Mouse (Mus musculus) G1E-ER4 (cell line): ENCODE results near the gene Adamts2. TPM values are rescaled to one million over a fixed set of nuclear protein-coding genes. Genes with fewer than 3 reads are reported as not detected.

Experiments
- GATA1 ChIP-seq: IDR thresholded peaks from one replicate; pipeline ENCODE4 v1.8.0; 2012; ENCODE audit warnings: low read length, inconsistent platforms
- polyA plus RNA-seq: library from polyadenylated mRNA; stranded (reverse); fragments of >175 nt; gene quantifications from 2 replicates; pipeline ENCODE4 v1.2.3, GENCODE M21; 2012

The Adamts2 gene
- polyA plus RNA-seq, 1 experiment, result not detected

- TF ChIP-seq GATA1, result no peak
These were observed 80.1 kb downstream of the Adamts2 start for GRCm38 (mm10) chr11:50681940-50682339.

GRCm38 (mm10) chr11:50683821-50684220 is 81.9 kb downstream of the Adamts2 start:
- TF ChIP-seq GATA1, result no peak

GRCm38 (mm10) chr11:50688584-50688983 is 86.7 kb downstream of the Adamts2 start:
- TF ChIP-seq GATA1, result no peak

- no peak for TF ChIP-seq GATA1
These were observed 87.8 kb downstream of the Adamts2 start for GRCm38 (mm10) chr11:50689672-50690071.

- TF ChIP-seq GATA1, result no peak
These were observed 98.1 kb downstream of the Adamts2 start for GRCm38 (mm10) chr11:50699971-50700370.

GRCm38 (mm10) chr11:50700496-50700895 is 98.6 kb downstream of the Adamts2 start:
- no peak for TF ChIP-seq GATA1

GRCm38 (mm10) chr11:50703397-50703796 is 101.5 kb downstream of the Adamts2 start:
- TF ChIP-seq GATA1, result no peak

- no peak for TF ChIP-seq GATA1
These were observed 102.6 kb downstream of the Adamts2 start for GRCm38 (mm10) chr11:50704511-50704910.

- TF ChIP-seq GATA1, result no peak
These were observed 105.4 kb downstream of the Adamts2 start for GRCm38 (mm10) chr11:50707259-50707658.

- TF ChIP-seq GATA1, result no peak
These were observed 111.8 kb downstream of the Adamts2 start for GRCm38 (mm10) chr11:50713610-50714202.

GRCm38 (mm10) chr11:50715091-50715490 is 113.2 kb downstream of the Adamts2 start:
- TF ChIP-seq GATA1, result no peak

- no peak for TF ChIP-seq GATA1
These were observed 115.6 kb downstream of the Adamts2 start for GRCm38 (mm10) chr11:50717381-50717897.

GRCm38 (mm10) chr11:50718862-50719261 is 117.0 kb downstream of the Adamts2 start:
- TF ChIP-seq GATA1, result no peak

- no peak for TF ChIP-seq GATA1
These were observed 118.5 kb downstream of the Adamts2 start for GRCm38 (mm10) chr11:50720421-50720820.

GRCm38 (mm10) chr11:50720856-50721550 is 119.1 kb downstream of the Adamts2 start:
- no peak for TF ChIP-seq GATA1

- no peak for TF ChIP-seq GATA1
These were observed 123.7 kb downstream of the Adamts2 start for GRCm38 (mm10) chr11:50725595-50725994.

- TF ChIP-seq GATA1, result no peak
These were observed 124.2 kb downstream of the Adamts2 start for GRCm38 (mm10) chr11:50726035-50726434.
